Mouse (Mus musculus) liver, embryonic 11.5 days (tissue): ENCODE measurements around the gene Sytl1. TPM values are rescaled to one million over a fixed set of nuclear protein-coding genes. Genes with fewer than 3 reads are reported as not detected.

ENCODE experiments used
- ATAC-seq: fragments of 200-750 bp; cut with Nextera tagmentation; replicated peaks from 2 replicates; pipeline ENCODE4 v1.8.0; 2017; ENCODE audit warnings: moderate number of reproducible peaks, mild to moderate bottlenecking, moderate TSS enrichment, moderate library complexity; ENCODE audit not compliant: low FRiP score
- DNase-seq: peaks from one replicate; pipeline ENCODE4 v3.0.0-alpha.2; 2017; ENCODE audit warnings: low spot score
- H3K27ac ChIP-seq: fragments of 300-500 bp; sonication (generic); 2 replicates; pipeline ENCODE4 v1.5.1; 2014; ENCODE audit warnings: mild to moderate bottlenecking, low read depth, low read length, control low read depth
- H3K27me3 ChIP-seq: fragments of 300-500 bp; sonication (generic); replicated peaks from 2 replicates; pipeline ENCODE4 v1.6.1; 2014; ENCODE audit warnings: low read length, mixed read lengths; ENCODE audit not compliant: control insufficient read depth, insufficient read depth
- H3K36me3 ChIP-seq: fragments of 300-500 bp; sonication (generic); 2 replicates; pipeline ENCODE4 v1.6.1; 2014; ENCODE audit warnings: mild to moderate bottlenecking, low read length, moderate library complexity, mixed read lengths; ENCODE audit not compliant: control insufficient read depth, insufficient read depth
- H3K4me1 ChIP-seq: fragments of 300-500 bp; sonication (generic); replicated peaks from 2 replicates; pipeline ENCODE4 v1.6.1; 2014; ENCODE audit warnings: low read length, mixed read lengths; ENCODE audit not compliant: control insufficient read depth, insufficient read depth
- H3K4me2 ChIP-seq: fragments of 300-500 bp; sonication (generic); 2 replicates; pipeline ENCODE4 v1.6.1; 2014; ENCODE audit warnings: mild to moderate bottlenecking, control low read depth, moderate library complexity
- H3K4me3 ChIP-seq: fragments of 300-500 bp; sonication (generic); 2 replicates; pipeline ENCODE4 v1.5.1; 2014; ENCODE audit warnings: low read depth, low read length, control low read depth
- H3K9ac ChIP-seq: fragments of 300-500 bp; sonication (generic); 2 replicates; pipeline ENCODE4 v1.6.1; 2014; ENCODE audit warnings: low read depth, low read length, control low read depth
- H3K9me3 ChIP-seq: fragments of 300-500 bp; sonication (generic); 2 replicates; pipeline ENCODE4 v1.6.1; 2016; ENCODE audit warnings: low read length, inconsistent platforms, mixed read lengths; ENCODE audit not compliant: control insufficient read depth
- WGBS: fragments of 180-500 bp; shearing (Covaris S2); extraction: QIAGEN DNeasy Blood & Tissue Kit; methylation state at CpG from one replicate; pipeline ENCODE4 v1.1.7; 2014; 5-methylcytosine and 5-hydroxymethylcytosine counted together
- polyA plus RNA-seq: library from polyadenylated mRNA; unstranded; fragments of >200 nt; fragmentation: Nextera tagmentation; extraction: Ambion mirVana; gene quantifications from 2 replicates; pipeline ENCODE4 v1.2.1, GENCODE M21; 2014

The Sytl1 gene
- polyA plus RNA-seq, 1 experiment from 2014 or later, result 0.52 TPM

DNA sequence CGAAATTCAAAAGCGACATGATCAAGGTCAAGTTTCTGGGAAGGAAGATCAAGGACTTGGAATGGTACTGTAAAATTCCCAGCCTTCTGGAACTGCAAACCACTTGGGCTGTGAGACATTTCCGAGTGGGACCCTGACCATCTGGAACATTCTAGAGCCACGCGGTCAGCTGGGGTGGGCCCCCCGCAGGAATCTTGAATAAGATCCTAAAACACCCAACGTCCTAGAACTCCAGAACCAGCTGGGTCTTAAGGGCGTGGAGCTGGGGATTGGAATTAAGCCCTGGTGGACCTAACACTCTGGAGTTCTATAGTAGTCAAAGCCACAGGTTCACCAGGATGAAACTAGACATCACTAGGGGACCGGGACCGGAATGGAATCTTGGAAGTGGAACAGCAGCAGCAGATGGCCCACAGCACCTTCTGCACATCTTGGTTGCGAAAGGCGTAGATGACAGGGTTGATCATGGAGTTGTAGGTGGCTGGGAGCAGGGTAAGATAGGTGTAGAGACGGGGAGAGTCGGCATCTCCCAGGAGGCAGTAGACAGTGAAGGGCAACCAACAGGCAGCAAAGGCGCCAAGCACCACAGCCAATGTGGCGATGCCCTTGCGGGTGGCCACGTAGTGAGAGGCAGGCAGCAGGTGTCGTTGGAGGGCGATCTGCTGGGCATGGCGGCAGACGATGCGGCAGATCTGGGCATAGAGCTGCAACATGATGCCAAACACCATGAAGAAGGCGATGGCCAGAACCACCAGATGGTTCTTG is 52.7 kb downstream of the Sytl1 start:
- Histone ChIP-seq H3K36me3 (no peaks in the 10 kb centered on the region), H3K9me3 (no peaks in the 10 kb centered on the region), H3K27me3 (peaks cover 58% of the 10 kb centered on the region), H3K9ac (no peak overlapping the region), H3K4me2 (no peak overlapping the region), H3K4me3 (no peak overlapping the region), H3K27ac (no peak overlapping the region), H3K4me1 (peaks cover 8% of the 10 kb centered on the region; the same call in 1 of the 2 replicates)
- no peak for DNase-seq
- ATAC-seq, result no peak
- WGBS, result 88% methylated on average over 24 of the region's 24 CpGs

DNA sequence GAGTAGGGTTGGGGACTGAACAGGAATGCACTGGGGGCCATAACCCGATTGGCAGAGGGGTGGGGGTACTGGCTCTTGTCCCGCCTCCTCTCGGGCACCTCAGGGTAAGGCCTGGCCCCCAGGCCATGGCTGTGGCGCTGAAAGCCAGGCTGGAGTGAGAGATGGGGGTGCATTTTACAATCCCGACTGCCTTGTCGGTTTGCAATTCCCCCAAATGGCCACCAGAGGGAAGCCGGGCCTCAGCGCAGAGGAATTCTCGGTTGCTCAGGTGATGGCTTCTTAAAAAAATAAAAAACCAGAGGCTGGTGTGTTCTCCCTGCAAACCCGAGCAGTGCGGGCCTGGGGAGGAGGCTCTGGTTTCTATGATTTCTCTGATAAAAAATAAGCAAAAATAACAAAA is 53.5 kb downstream of the Sytl1 start:
- Histone ChIP-seq H3K9me3 (no peaks in the 10 kb centered on the region), H3K4me1 (peaks cover 8% of the 10 kb centered on the region; the same call in 1 of the 2 replicates), H3K4me2 (no peak overlapping the region), H3K9ac (no peak overlapping the region), H3K27ac (no peak overlapping the region), H3K4me3 (no peak overlapping the region), H3K36me3 (no peaks in the 10 kb centered on the region), H3K27me3 (peaks cover 54% of the 10 kb centered on the region)
- DNase-seq, result no peak
- 4% methylated on average over 11 of the region's 11 CpGs for WGBS
- ATAC-seq, result no peak

DNA sequence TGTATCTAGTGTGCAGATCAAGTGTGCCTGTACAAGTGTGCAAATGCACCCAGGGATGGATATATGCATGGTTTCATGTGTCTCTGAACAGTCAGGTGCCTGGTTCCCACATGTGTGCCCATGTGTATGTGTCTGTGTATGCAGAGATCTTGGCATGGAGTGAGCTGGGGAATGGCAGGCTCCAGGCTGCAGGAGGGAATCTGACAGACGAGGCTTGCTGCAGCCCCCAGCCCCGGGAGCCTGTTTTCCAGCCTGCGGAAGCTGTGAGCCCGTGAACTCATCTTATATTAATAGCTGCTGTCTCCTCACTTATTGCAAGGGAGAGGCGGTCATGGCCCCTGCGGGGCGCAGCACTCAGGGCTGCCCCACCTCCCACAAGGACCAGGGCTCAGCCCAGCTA is 58.5 kb downstream of the Sytl1 start:
- Histone ChIP-seq H3K36me3 (no peaks in the 10 kb centered on the region), H3K27ac (no peak overlapping the region; the same call in 1 of the 2 replicates), H3K9ac (no peak overlapping the region), H3K4me3 (no peak overlapping the region), H3K4me2 (no peak overlapping the region), H3K9me3 (no peaks in the 10 kb centered on the region), H3K27me3 (peaks cover 10% of the 10 kb centered on the region), H3K4me1 (peaks cover 17% of the 10 kb centered on the region)
- 61% methylated on average over 7 of the region's 7 CpGs for WGBS
- DNase-seq (no peak), ATAC-seq (no peak)

DNA sequence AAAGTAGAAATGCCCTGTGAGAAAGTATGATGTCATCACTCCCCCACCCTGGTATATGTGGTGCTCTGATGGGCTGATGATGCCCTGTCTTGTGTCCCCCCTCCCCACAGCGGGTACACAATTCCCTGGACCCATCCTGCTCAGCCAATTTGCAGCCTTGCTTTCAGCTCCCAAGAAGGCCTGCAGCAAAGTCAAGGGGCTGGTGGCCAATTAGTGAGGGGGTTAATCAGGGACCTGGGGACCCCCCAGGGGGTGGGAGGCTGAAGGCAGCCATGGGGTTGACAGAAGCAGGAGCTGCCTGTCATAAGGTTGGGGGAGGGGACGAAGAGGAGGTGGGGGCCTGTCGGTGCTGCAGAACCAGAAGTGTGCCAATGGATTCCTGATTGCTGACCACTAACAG is 59.3 kb downstream of the Sytl1 start:
- H3K9ac ChIP-seq, result no peak overlapping the region
- no peak overlapping the region for H3K4me3 ChIP-seq
- H3K27ac ChIP-seq, result no peak overlapping the region
- H3K9me3 ChIP-seq, result no peaks in the 10 kb centered on the region
- H3K27me3 ChIP-seq, result peaks cover 4% of the 10 kb centered on the region
- ATAC-seq (no peak), DNase-seq (no peak)
- 65% methylated on average over 3 of the region's 3 CpGs for WGBS
- H3K4me2 ChIP-seq, result no peak overlapping the region
- H3K36me3 ChIP-seq, result no peaks in the 10 kb centered on the region
- peaks cover 19% of the 10 kb centered on the region for H3K4me1 ChIP-seq

Other genes with a start within 250 kb of the Sytl1 start
- gene Wasf2, start 132.6 kb downstream of the Sytl1 start, polyA plus RNA-seq, result 32.1 and 42.2 TPM in 2 replicates
- 0.70 and 0.77 TPM in 2 replicates for gene Cd164l2, start 51.0 kb downstream of the Sytl1 start, polyA plus RNA-seq
- 0.17 TPM in 1 of 2 replicates, not detected in the other for gene Gpr3, start 50.6 kb downstream of the Sytl1 start, polyA plus RNA-seq
- 2.2 and 3.5 TPM in 2 replicates for gene Map3k6, start 22.3 kb downstream of the Sytl1 start, polyA plus RNA-seq
- gene Tmem222, start 14.7 kb upstream of the Sytl1 start, polyA plus RNA-seq, result 73.5 and 74.2 TPM in 2 replicates
- 14.0 and 14.5 TPM in 2 replicates for gene Wdtc1, start 90.4 kb upstream of the Sytl1 start, polyA plus RNA-seq
- gene Slc9a1, start 106.6 kb upstream of the Sytl1 start, polyA plus RNA-seq, result 6.9 and 7.7 TPM in 2 replicates
- gene Tent5b, start 217.0 kb upstream of the Sytl1 start, polyA plus RNA-seq, result 0.38 TPM in 1 of 2 replicates, not detected in the other
- gene Trnp1, start 235.4 kb upstream of the Sytl1 start, polyA plus RNA-seq, result 0.21 TPM in 1 of 2 replicates, not detected in the other